ENCODE assay signal across 8 mouse cellular contexts in the genomic region with DNA sequence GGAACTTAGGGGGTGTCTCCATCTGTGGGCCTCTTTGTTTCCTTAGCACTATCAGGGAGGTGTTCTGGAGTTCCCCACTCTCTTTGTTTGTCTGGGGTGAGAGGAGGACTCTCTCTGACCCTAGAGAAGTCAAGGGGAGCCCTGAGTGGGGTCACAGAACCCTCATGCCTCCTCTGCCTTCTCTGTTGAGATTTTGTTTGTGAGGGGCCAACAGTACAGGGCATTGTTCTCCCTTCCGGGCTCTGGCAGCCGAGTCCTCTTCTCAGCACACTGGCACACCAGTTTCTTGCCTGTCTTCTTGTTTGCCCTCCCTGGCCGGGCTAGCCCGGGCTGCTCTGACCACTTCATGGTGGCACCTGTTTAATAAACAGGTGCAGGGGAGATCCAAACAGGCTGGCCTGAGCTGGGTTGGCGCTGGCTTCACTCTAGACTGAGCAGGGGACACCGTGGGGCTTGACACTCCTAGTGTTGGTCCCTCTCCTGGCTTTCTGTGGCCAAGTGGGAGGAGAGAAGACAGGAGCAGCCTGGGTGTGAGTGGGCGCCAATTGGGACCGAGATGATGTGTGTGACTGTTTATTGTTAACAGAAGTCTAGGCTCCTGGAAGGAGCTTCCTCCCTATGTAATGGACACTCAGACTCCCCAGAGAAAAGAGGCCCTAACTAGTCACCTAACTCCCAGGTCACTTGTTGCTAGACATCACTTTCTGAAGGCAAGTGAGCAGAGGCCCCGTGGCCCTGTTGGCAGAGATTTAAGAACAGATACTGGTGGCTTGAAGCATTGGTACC. TPM values are rescaled to one million over a fixed set of nuclear protein-coding genes. Genes with fewer than 3 reads are reported as not detected.
DNase-seq lines count a peak whose midpoint lies in the region; ATAC-seq and TF ChIP-seq lines count a peak whose summit lies in the region.

No protein-coding gene starts in this region.

- H3K36me3 ChIP-seq in lung, embryonic 14.5 days (ENCODE audit: insufficient read depth), result no peaks in the 10 kb centered on the region
- H3K36me3 ChIP-seq in heart, postnatal 0 days (replicated peaks; ENCODE audit: control insufficient read depth, insufficient read depth, low read length), result no peaks in the 10 kb centered on the region
- no peaks in the 10 kb centered on the region for H3K36me3 ChIP-seq in midbrain, embryonic 15.5 days (replicated peaks)

- no peak for TF ChIP-seq POLR2A in lung, adult 2 months (IDR thresholded peaks at IDR 0.05; ENCODE audit: borderline replicate concordance, extremely low read depth, low read depth, low read length)

- peak overlapping the region; percentile 80 for H3K27ac ChIP-seq in lung, embryonic 14.5 days (ENCODE audit: low read depth)
- H3K27ac ChIP-seq in heart, postnatal 0 days (ENCODE audit: low read depth), result peak overlapping the region; percentile 74
- H3K27ac ChIP-seq in midbrain, embryonic 15.5 days, result peak overlapping the region; percentile 43; the same call in 1 of the 2 replicates

- H3K9me3 ChIP-seq in lung, embryonic 14.5 days (ENCODE audit: low read depth, low read length), result no peaks in the 10 kb centered on the region
- no peaks in the 10 kb centered on the region for H3K9me3 ChIP-seq in heart, postnatal 0 days (replicated peaks; ENCODE audit: control insufficient read depth, low read length)
- no peaks in the 10 kb centered on the region for H3K9me3 ChIP-seq in midbrain, embryonic 15.5 days

- H3K4me3 ChIP-seq in lung, embryonic 14.5 days (ENCODE audit: low read depth, low read length), result no peak overlapping the region
- no peak overlapping the region for H3K4me3 ChIP-seq in lung, adult 2 months (replicated peaks; ENCODE audit: extremely low read depth, low read depth, low read length)
- H3K4me3 ChIP-seq in heart, postnatal 0 days (ENCODE audit: low read depth, low read length), result no peak overlapping the region
- H3K4me3 ChIP-seq in midbrain, embryonic 15.5 days, result no peak overlapping the region

- 0 out of 2 replicates have a peak, but pooled peaks cover 2% of the 10 kb centered on the region for H3K4me1 ChIP-seq in lung, embryonic 14.5 days (ENCODE audit: insufficient read depth)
- peaks cover 26% of the 10 kb centered on the region for H3K4me1 ChIP-seq in lung, adult 2 months (ENCODE audit: control insufficient read depth, insufficient read depth, low read length)
- H3K4me1 ChIP-seq in heart, postnatal 0 days (ENCODE audit: control insufficient read depth, insufficient read depth), result peaks cover 24% of the 10 kb centered on the region
- peaks cover 47% of the 10 kb centered on the region for H3K4me1 ChIP-seq in midbrain, embryonic 15.5 days

- WGBS in lung, embryonic 14.5 days, result 43% methylated on average over 9 of the region's 9 CpGs
- WGBS in lung, adult 2 months, result 33% methylated on average over 9 of the region's 9 CpGs
- 64% methylated on average over 9 of the region's 9 CpGs for WGBS in heart, postnatal 0 days
- WGBS in midbrain, embryonic 15.5 days, result 67% methylated on average over 9 of the region's 9 CpGs

- TF ChIP-seq CTCF in lung, embryonic 14.5 days (IDR thresholded peaks at IDR 0.05; ENCODE audit: low read depth), result no peak
- TF ChIP-seq CTCF in lung, adult 2 months (IDR thresholded peaks at IDR 0.05; ENCODE audit: insufficient read depth, low read length), result no peak
- TF ChIP-seq CTCF in heart, postnatal 0 days (IDR thresholded peaks at IDR 0.05; ENCODE audit: low read depth), result no peak

- 0 out of 2 replicates have a peak overlapping the region, but pooled peaks have one; percentile 7 for H3K4me2 ChIP-seq in lung, embryonic 14.5 days
- H3K4me2 ChIP-seq in heart, postnatal 0 days (ENCODE audit: low read depth, low read length), result peak overlapping the region; percentile 22; the same call in 1 of the 2 replicates
- H3K4me2 ChIP-seq in midbrain, embryonic 15.5 days, result no peak overlapping the region

- no peak for TF ChIP-seq EP300 in heart, postnatal 0 days (IDR thresholded peaks at IDR 0.05; ENCODE audit: low read depth)

- H3K9ac ChIP-seq in lung, embryonic 14.5 days, result peak overlapping the region; percentile 10; the same call in 1 of the 2 replicates
- no peak overlapping the region for H3K9ac ChIP-seq in heart, postnatal 0 days (replicated peaks; ENCODE audit: low read depth, low read length)
- H3K9ac ChIP-seq in midbrain, embryonic 15.5 days, result no peak overlapping the region

- ATAC-seq in lung, embryonic 14.5 days (ENCODE audit: insufficient read depth), result 0 out of 2 replicates have a peak, but pooled peaks have one; percentile 25
- no peak for ATAC-seq in heart, postnatal 0 days (ENCODE audit: insufficient read depth, low read depth)
- no peak for ATAC-seq in midbrain, embryonic 15.5 days (replicated peaks)

- H3K27me3 ChIP-seq in lung, embryonic 14.5 days (ENCODE audit: insufficient read depth, low read length), result no peaks in the 10 kb centered on the region
- H3K27me3 ChIP-seq in heart, postnatal 0 days (ENCODE audit: control insufficient read depth, insufficient read depth, low read length), result no peaks in the 10 kb centered on the region
- H3K27me3 ChIP-seq in midbrain, embryonic 15.5 days (replicated peaks), result no peaks in the 10 kb centered on the region

- peak; percentile 68 for DNase-seq in cerebellum, adult 9-10 months
- DNase-seq in cerebellum, adult 11 months, result no peak
- no peak for DNase-seq in lung, embryonic 14.5 days
- no peak for DNase-seq in lung, adult 2 months
- DNase-seq in heart, postnatal 0 days (ENCODE audit: low spot score), result no peak
- DNase-seq in testis, postnatal 10 days (ENCODE audit: low spot score), result no peak
- DNase-seq in adrenal gland, adult 8-10 months, result no peak

RNA-seq across cellular contexts. Expression of a gene that starts 6.9 kb away (rescaled TPM):
- 4.0 and 6.4 TPM in 2 replicates for polyA plus RNA-seq in lung, embryonic 14.5 days (2014; fragmentation: Nextera tagmentation; extraction: Ambion mirVana)
- polyA plus RNA-seq in lung, adult 2 months (2012; rRNA removed), result 68.2 and 78.7 TPM in 2 replicates
- total RNA-seq in heart, postnatal 0 days (2014; rRNA removed; ENCODE audit: low replicate concordance), result 3.6 and 6.0 TPM in 2 replicates
- 4.5 and 4.8 TPM in 2 replicates for polyA plus RNA-seq in heart, postnatal 0 days (2015; fragmentation: Nextera tagmentation; extraction: Ambion mirVana)
- polyA plus RNA-seq in midbrain, embryonic 15.5 days (2015; fragmentation: Nextera tagmentation; extraction: Ambion mirVana), result 17.7 and 20.2 TPM in 2 replicates
- total RNA-seq in adrenal gland, adult 8-10 months (2022), result 10 to 100 TPM; 22.5 to 29.8 (median 23.2) TPM

RNA-seq across cellular contexts. Expression of a gene that starts 25.0 kb away (rescaled TPM):
- 11.6 and 15.2 TPM in 2 replicates for polyA plus RNA-seq in lung, embryonic 14.5 days (2014; fragmentation: Nextera tagmentation; extraction: Ambion mirVana)
- polyA plus RNA-seq in lung, adult 2 months (2012; rRNA removed), result 50.1 and 58.6 TPM in 2 replicates
- total RNA-seq in heart, postnatal 0 days (2014; rRNA removed; ENCODE audit: low replicate concordance), result 20.2 and 21.6 TPM in 2 replicates
- polyA plus RNA-seq in heart, postnatal 0 days (2015; fragmentation: Nextera tagmentation; extraction: Ambion mirVana), result 9.6 and 10.0 TPM in 2 replicates
- 4.6 and 5.2 TPM in 2 replicates for polyA plus RNA-seq in midbrain, embryonic 15.5 days (2015; fragmentation: Nextera tagmentation; extraction: Ambion mirVana)
- 1 to 10 TPM; 6.0 to 9.4 (median 7.2) TPM for total RNA-seq in adrenal gland, adult 8-10 months (2022)

RNA-seq across cellular contexts. Expression of a gene that starts 28.5 kb away (rescaled TPM):
- 0.43 and 0.58 TPM in 2 replicates for polyA plus RNA-seq in lung, embryonic 14.5 days (2014; fragmentation: Nextera tagmentation; extraction: Ambion mirVana)
- polyA plus RNA-seq in lung, adult 2 months (2012; rRNA removed), result 14.5 and 15.3 TPM in 2 replicates
- 41.5 and 50.8 TPM in 2 replicates for total RNA-seq in heart, postnatal 0 days (2014; rRNA removed; ENCODE audit: low replicate concordance)
- polyA plus RNA-seq in heart, postnatal 0 days (2015; fragmentation: Nextera tagmentation; extraction: Ambion mirVana), result 27.1 and 30.2 TPM in 2 replicates
- polyA plus RNA-seq in midbrain, embryonic 15.5 days (2015; fragmentation: Nextera tagmentation; extraction: Ambion mirVana), result 1.9 and 2.0 TPM in 2 replicates
- total RNA-seq in adrenal gland, adult 8-10 months (2022), result 1 to 10 TPM; 3.6 to 8.9 (median 8.0) TPM

RNA-seq across cellular contexts. Expression of a gene that starts 49.5 kb away (rescaled TPM):
- 84.7 and 89.6 TPM in 2 replicates for polyA plus RNA-seq in lung, embryonic 14.5 days (2014; fragmentation: Nextera tagmentation; extraction: Ambion mirVana)
- 56.1 and 70.4 TPM in 2 replicates for polyA plus RNA-seq in lung, adult 2 months (2012; rRNA removed)
- 58.4 and 59.6 TPM in 2 replicates for total RNA-seq in heart, postnatal 0 days (2014; rRNA removed; ENCODE audit: low replicate concordance)
- polyA plus RNA-seq in heart, postnatal 0 days (2015; fragmentation: Nextera tagmentation; extraction: Ambion mirVana), result 74.0 and 76.8 TPM in 2 replicates
- 103 and 116 TPM in 2 replicates for polyA plus RNA-seq in midbrain, embryonic 15.5 days (2015; fragmentation: Nextera tagmentation; extraction: Ambion mirVana)
- 100 to 1,000 TPM; 172 to 186 (median 176) TPM for total RNA-seq in adrenal gland, adult 8-10 months (2022)

RNA-seq across cellular contexts. Expression of a gene that starts 51.8 kb away (rescaled TPM):
- polyA plus RNA-seq in lung, embryonic 14.5 days (2014; fragmentation: Nextera tagmentation; extraction: Ambion mirVana), result 96.9 and 104 TPM in 2 replicates
- polyA plus RNA-seq in lung, adult 2 months (2012; rRNA removed), result 67.9 and 90.2 TPM in 2 replicates
- 73.8 and 79.8 TPM in 2 replicates for total RNA-seq in heart, postnatal 0 days (2014; rRNA removed; ENCODE audit: low replicate concordance)
- polyA plus RNA-seq in heart, postnatal 0 days (2015; fragmentation: Nextera tagmentation; extraction: Ambion mirVana), result 15.2 and 17.0 TPM in 2 replicates
- polyA plus RNA-seq in midbrain, embryonic 15.5 days (2015; fragmentation: Nextera tagmentation; extraction: Ambion mirVana), result 54.8 and 56.4 TPM in 2 replicates
- 100 to 1,000 TPM; 155 to 170 (median 167) TPM for total RNA-seq in adrenal gland, adult 8-10 months (2022)
